Mouse (Mus musculus): ENCODE results near the gene Fgfrl1. TPM values are rescaled to one million over a fixed set of nuclear protein-coding genes. Genes with fewer than 3 reads are reported as not detected.

The Fgfrl1 gene
- polyA plus RNA-seq, 1 experiment from 2014 or later, result 16.3 TPM

- 79% methylated on average over 2 of the region's 2 CpGs for WGBS
- H3K4me1 ChIP-seq (replicated peaks), result peaks cover 17% of the 10 kb centered on the region
- peaks cover 8% of the 10 kb centered on the region; the same call in 1 of the 2 replicates for H3K36me3 ChIP-seq
- H3K27ac ChIP-seq, result no peak overlapping the region
- H3K4me3 ChIP-seq, result no peak overlapping the region
- H3K9me3 ChIP-seq, result no peaks in the 10 kb centered on the region
- no peak for DNase-seq (ENCODE audit: low spot score)
- no peaks in the 10 kb centered on the region for H3K27me3 ChIP-seq (ENCODE audit: insufficient read depth, poor library complexity, severe bottlenecking)
Observed at GRCm38 (mm10) chr5:108713096-108713495, 20.9 kb downstream of the Fgfrl1 start.

- Histone ChIP-seq H3K4me3 (no peak overlapping the region), H3K4me1 (replicated peaks) (peaks cover 23% of the 10 kb centered on the region), H3K27me3 (ENCODE audit: insufficient read depth, poor library complexity, severe bottlenecking) (no peaks in the 10 kb centered on the region), H3K9me3 (no peaks in the 10 kb centered on the region), H3K36me3 (0 out of 2 replicates have a peak, but pooled peaks cover 2% of the 10 kb centered on the region), H3K27ac (no peak overlapping the region)
- no peak for DNase-seq (ENCODE audit: low spot score)
Observed at GRCm38 (mm10) chr5:108713691-108714090, 21.5 kb downstream of the Fgfrl1 start.

GRCm38 (mm10) chr5:108714149-108714548 is 22.0 kb downstream of the Fgfrl1 start:
- 68% methylated on average over 6 of the region's 6 CpGs for WGBS
- H3K27me3 ChIP-seq (ENCODE audit: insufficient read depth, poor library complexity, severe bottlenecking), result no peaks in the 10 kb centered on the region
- no peak overlapping the region for H3K27ac ChIP-seq
- H3K4me1 ChIP-seq (replicated peaks), result peaks cover 26% of the 10 kb centered on the region
- no peaks in the 10 kb centered on the region for H3K36me3 ChIP-seq
- H3K4me3 ChIP-seq, result no peak overlapping the region
- no peak for DNase-seq (ENCODE audit: low spot score)
- no peaks in the 10 kb centered on the region for H3K9me3 ChIP-seq

- Histone ChIP-seq H3K4me1 (replicated peaks) (peaks cover 25% of the 10 kb centered on the region), H3K27ac (no peak overlapping the region), H3K9me3 (no peaks in the 10 kb centered on the region), H3K27me3 (ENCODE audit: insufficient read depth, poor library complexity, severe bottlenecking) (no peaks in the 10 kb centered on the region), H3K4me3 (no peak overlapping the region), H3K36me3 (no peaks in the 10 kb centered on the region)
- DNase-seq (ENCODE audit: low spot score), result no peak
- 76% methylated on average over 1 of the region's 1 CpGs for WGBS
Observed at GRCm38 (mm10) chr5:108715974-108716373, 23.8 kb downstream of the Fgfrl1 start.

- DNase-seq (ENCODE audit: low spot score), result no peak
- H3K27ac ChIP-seq, result peak overlapping the region; percentile 62
- 35% methylated on average over 4 of the region's 4 CpGs for WGBS
Observed at GRCm38 (mm10) chr5:108718051-108718450, 25.9 kb downstream of the Fgfrl1 start.

GRCm38 (mm10) chr5:108719761-108720160 is 27.6 kb downstream of the Fgfrl1 start:
- H3K4me3 ChIP-seq, result no peak overlapping the region
- H3K27me3 ChIP-seq (ENCODE audit: insufficient read depth, poor library complexity, severe bottlenecking), result no peaks in the 10 kb centered on the region
- no peaks in the 10 kb centered on the region for H3K36me3 ChIP-seq
- H3K4me1 ChIP-seq (replicated peaks), result peaks cover 18% of the 10 kb centered on the region
- WGBS, result 68% methylated on average over 7 of the region's 7 CpGs
- no peak for DNase-seq (ENCODE audit: low spot score)
- H3K9me3 ChIP-seq, result no peaks in the 10 kb centered on the region
- H3K27ac ChIP-seq, result no peak overlapping the region

More at GRCm38 (mm10) chr5:108718051-108718450, 25.9 kb downstream of the Fgfrl1 start:
- no peaks in the 10 kb centered on the region for H3K36me3 ChIP-seq
- H3K9me3 ChIP-seq, result no peaks in the 10 kb centered on the region
- no peak overlapping the region for H3K4me3 ChIP-seq
- peaks cover 25% of the 10 kb centered on the region for H3K4me1 ChIP-seq (replicated peaks)
- H3K27me3 ChIP-seq (ENCODE audit: insufficient read depth, poor library complexity, severe bottlenecking), result no peaks in the 10 kb centered on the region

GRCm38 (mm10) chr5:108724006-108724405 is 31.8 kb downstream of the Fgfrl1 start:
- H3K4me1 ChIP-seq (replicated peaks), result 0 out of 2 replicates have a peak, but pooled peaks cover 3% of the 10 kb centered on the region
- no peak overlapping the region for H3K4me3 ChIP-seq
- 71% methylated on average over 2 of the region's 2 CpGs for WGBS
- H3K27ac ChIP-seq, result no peak overlapping the region
- DNase-seq (ENCODE audit: low spot score), result no peak
- H3K9me3 ChIP-seq, result no peaks in the 10 kb centered on the region
- no peaks in the 10 kb centered on the region for H3K27me3 ChIP-seq (ENCODE audit: insufficient read depth, poor library complexity, severe bottlenecking)
- H3K36me3 ChIP-seq, result no peaks in the 10 kb centered on the region

GRCm38 (mm10) chr5:108726557-108727248 is 34.5 kb downstream of the Fgfrl1 start:
- Histone ChIP-seq H3K27me3 (ENCODE audit: insufficient read depth, poor library complexity, severe bottlenecking) (no peaks in the 10 kb centered on the region), H3K9me3 (no peaks in the 10 kb centered on the region), H3K36me3 (no peaks in the 10 kb centered on the region), H3K4me1 (replicated peaks) (no peaks in the 10 kb centered on the region), H3K27ac (no peak overlapping the region), H3K4me3 (no peak overlapping the region)
- 24% methylated on average over 5 of the region's 5 CpGs for WGBS
- DNase-seq (ENCODE audit: low spot score), result peak; percentile 72

GRCm38 (mm10) chr5:108727425-108727824 is 35.2 kb downstream of the Fgfrl1 start:
- Histone ChIP-seq H3K36me3 (no peaks in the 10 kb centered on the region), H3K9me3 (no peaks in the 10 kb centered on the region), H3K4me3 (no peak overlapping the region), H3K27me3 (ENCODE audit: insufficient read depth, poor library complexity, severe bottlenecking) (no peaks in the 10 kb centered on the region), H3K4me1 (replicated peaks) (no peaks in the 10 kb centered on the region), H3K27ac (no peak overlapping the region)
- no peak for DNase-seq (ENCODE audit: low spot score)
- WGBS, result 83% methylated on average over 1 of the region's 1 CpGs

- no peak for DNase-seq (ENCODE audit: low spot score)
- 78% methylated on average over 2 of the region's 2 CpGs for WGBS
- no peaks in the 10 kb centered on the region for H3K4me1 ChIP-seq (replicated peaks)
- no peaks in the 10 kb centered on the region for H3K27me3 ChIP-seq (ENCODE audit: insufficient read depth, poor library complexity, severe bottlenecking)
- H3K4me3 ChIP-seq, result no peak overlapping the region
- H3K27ac ChIP-seq, result no peak overlapping the region
- H3K36me3 ChIP-seq, result no peaks in the 10 kb centered on the region
- H3K9me3 ChIP-seq, result no peaks in the 10 kb centered on the region
Observed at GRCm38 (mm10) chr5:108741844-108742243, 49.7 kb downstream of the Fgfrl1 start.

- H3K36me3 ChIP-seq, result no peaks in the 10 kb centered on the region
Observed at GRCm38 (mm10) chr5:108742596-108742995, 50.4 kb downstream of the Fgfrl1 start.

GRCm38 (mm10) chr5:108743856-108744255 is 51.7 kb downstream of the Fgfrl1 start:
- Histone ChIP-seq H3K4me3 (no peak overlapping the region), H3K9me3 (no peaks in the 10 kb centered on the region), H3K4me1 (replicated peaks) (no peaks in the 10 kb centered on the region), H3K27ac (no peak overlapping the region), H3K36me3 (no peaks in the 10 kb centered on the region), H3K27me3 (ENCODE audit: insufficient read depth, poor library complexity, severe bottlenecking) (no peaks in the 10 kb centered on the region)
- DNase-seq (ENCODE audit: low spot score), result no peak
- WGBS, result 64% methylated on average over 2 of the region's 2 CpGs

More at GRCm38 (mm10) chr5:108742596-108742995, 50.4 kb downstream of the Fgfrl1 start:
- no peak overlapping the region for H3K27ac ChIP-seq
- H3K4me3 ChIP-seq, result no peak overlapping the region
- H3K9me3 ChIP-seq, result no peaks in the 10 kb centered on the region
- WGBS, result 66% methylated on average over 2 of the region's 2 CpGs
- no peaks in the 10 kb centered on the region for H3K4me1 ChIP-seq (replicated peaks)
- no peaks in the 10 kb centered on the region for H3K27me3 ChIP-seq (ENCODE audit: insufficient read depth, poor library complexity, severe bottlenecking)
- DNase-seq (ENCODE audit: low spot score), result no peak

- Histone ChIP-seq H3K9me3 (no peaks in the 10 kb centered on the region), H3K27me3 (ENCODE audit: insufficient read depth, poor library complexity, severe bottlenecking) (no peaks in the 10 kb centered on the region), H3K27ac (no peak overlapping the region), H3K4me3 (no peak overlapping the region), H3K36me3 (no peaks in the 10 kb centered on the region), H3K4me1 (replicated peaks) (no peaks in the 10 kb centered on the region)
- DNase-seq (ENCODE audit: low spot score), result no peak
- 80% methylated on average over 3 of the region's 3 CpGs for WGBS
Observed at GRCm38 (mm10) chr5:108744629-108745028, 52.4 kb downstream of the Fgfrl1 start.
